Mouse (Mus musculus) E14TG2a.4 (cell line): Measurements from ENCODE around the gene Cadm1.

ENCODE experiments used
- CTCF ChIP-seq: conservative IDR thresholded peaks from 2 replicates; pipeline ENCODE4 v1.5.1; 2014; ENCODE audit warnings: low read length
- NANOG ChIP-seq: IDR thresholded peaks from 2 replicates; pipeline ENCODE4 v1.6.1; 2014; ENCODE audit warnings: borderline replicate concordance, low read length, mixed read lengths

DNA sequence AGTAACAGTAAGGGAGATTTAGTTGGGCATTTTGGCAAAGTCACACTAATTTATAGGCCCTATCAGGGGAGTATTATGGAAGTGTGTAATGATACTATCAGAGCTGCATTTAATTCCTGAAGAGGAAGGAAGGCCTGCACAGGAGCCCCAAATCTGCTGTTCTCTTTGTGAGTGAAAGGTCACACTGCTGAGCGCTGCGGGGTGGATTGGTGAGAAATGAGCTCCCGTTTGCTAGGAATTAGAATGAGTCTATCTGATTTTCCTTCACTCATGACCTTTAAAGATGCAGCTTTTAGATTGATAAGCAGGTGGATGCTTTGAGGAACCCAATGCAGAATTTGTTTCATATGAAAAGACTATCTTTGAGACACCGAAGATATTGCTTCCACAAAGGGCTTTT, 208.8 kb downstream of the Cadm1 start:
- TF ChIP-seq CTCF = no peak
- TF ChIP-seq NANOG = no peak
